Mouse (Mus musculus) stomach, embryonic 16.5 days (tissue): ENCODE measurements around the gene Pcyt1a. TPM values are rescaled to one million over a fixed set of nuclear protein-coding genes. Genes with fewer than 3 reads are reported as not detected.

Source experiments
- ATAC-seq: fragments of 200-750 bp; cut with Nextera tagmentation; 2 replicates; pipeline ENCODE4 v1.8.0; 2017; ENCODE audit warnings: moderate number of reproducible peaks, moderate TSS enrichment; ENCODE audit not compliant: insufficient read depth, low FRiP score
- H3K27ac ChIP-seq: fragments of 300-500 bp; sonication (generic); 2 replicates; pipeline ENCODE4 v1.5.1; 2014; ENCODE audit warnings: low read length
- H3K27me3 ChIP-seq: fragments of 300-500 bp; sonication (generic); 2 replicates; pipeline ENCODE4 v1.6.1; 2014; ENCODE audit warnings: low read length, control low read depth, mixed read lengths; ENCODE audit not compliant: control insufficient read depth, insufficient read depth
- H3K36me3 ChIP-seq: fragments of 300-500 bp; sonication (generic); 2 replicates; pipeline ENCODE4 v1.6.1; 2014; ENCODE audit warnings: low read length; ENCODE audit not compliant: control insufficient read depth, insufficient read depth
- H3K4me1 ChIP-seq: fragments of 300-500 bp; sonication (generic); 2 replicates; pipeline ENCODE4 v1.6.1; 2014; ENCODE audit warnings: low read length, control low read depth, mixed read lengths; ENCODE audit not compliant: control insufficient read depth, insufficient read depth
- H3K4me2 ChIP-seq: fragments of 300-500 bp; sonication (generic); 2 replicates; pipeline ENCODE4 v1.6.1; 2014; ENCODE audit warnings: low read depth, low read length, mixed read lengths
- H3K4me3 ChIP-seq: fragments of 300-500 bp; sonication (generic); replicated peaks from 2 replicates; pipeline ENCODE4 v1.5.1; 2014; ENCODE audit warnings: mild to moderate bottlenecking, low read length
- H3K9ac ChIP-seq: fragments of 300-500 bp; sonication (generic); 2 replicates; pipeline ENCODE4 v1.6.1; 2014; ENCODE audit warnings: low read length
- H3K9me3 ChIP-seq: fragments of 300-500 bp; sonication (generic); replicated peaks from 2 replicates; pipeline ENCODE4 v1.6.1; 2016; ENCODE audit warnings: low read length, control low read depth; ENCODE audit not compliant: control insufficient read depth
- WGBS: fragments of 180-500 bp; shearing (Covaris S2); extraction: QIAGEN DNeasy Blood & Tissue Kit; methylation state at CpG from one replicate; pipeline ENCODE4 v1.1.7; 2014; 5-methylcytosine and 5-hydroxymethylcytosine counted together
- polyA plus RNA-seq: library from polyadenylated mRNA; unstranded; fragments of >200 nt; fragmentation: Nextera tagmentation; extraction: Ambion mirVana; gene quantifications from 2 replicates; pipeline ENCODE4 v1.2.1, GENCODE M21; 2015

The Pcyt1a gene
- polyA plus RNA-seq, 1 experiment from 2014 or later, result 42.0 TPM

- H3K4me1 ChIP-seq, result 0 out of 2 replicates have a peak, but pooled peaks cover 6% of the 10 kb centered on the region
- no peak overlapping the region for H3K4me2 ChIP-seq
- no peak overlapping the region for H3K4me3 ChIP-seq
- no peaks in the 10 kb centered on the region for H3K9me3 ChIP-seq
- no peak for ATAC-seq
- WGBS, result 86% methylated on average over 1 of the region's 1 CpGs
- no peak overlapping the region for H3K9ac ChIP-seq
- no peaks in the 10 kb centered on the region for H3K36me3 ChIP-seq
- H3K27me3 ChIP-seq, result no peaks in the 10 kb centered on the region
- no peak overlapping the region for H3K27ac ChIP-seq
Measured at GRCm38 (mm10) chr16:32445558-32445957, 14.8 kb downstream of the Pcyt1a start.

- 0 out of 2 replicates have a peak, but pooled peaks cover 6% of the 10 kb centered on the region for H3K4me1 ChIP-seq
- H3K4me3 ChIP-seq, result no peak overlapping the region
- H3K36me3 ChIP-seq, result no peaks in the 10 kb centered on the region
- H3K9me3 ChIP-seq, result no peaks in the 10 kb centered on the region
- H3K27me3 ChIP-seq, result no peaks in the 10 kb centered on the region
- 65% methylated on average over 2 of the region's 2 CpGs for WGBS
- no peak overlapping the region for H3K9ac ChIP-seq
- H3K27ac ChIP-seq, result no peak overlapping the region
- ATAC-seq, result no peak
- no peak overlapping the region for H3K4me2 ChIP-seq
Measured at GRCm38 (mm10) chr16:32446563-32447138, 15.9 kb downstream of the Pcyt1a start.

- Histone ChIP-seq H3K4me1 (0 out of 2 replicates have a peak, but pooled peaks cover 6% of the 10 kb centered on the region), H3K9me3 (no peaks in the 10 kb centered on the region), H3K4me2 (no peak overlapping the region), H3K9ac (no peak overlapping the region), H3K4me3 (no peak overlapping the region), H3K27me3 (no peaks in the 10 kb centered on the region), H3K36me3 (no peaks in the 10 kb centered on the region), H3K27ac (peak overlapping the region; percentile 76)
- WGBS, result 68% methylated on average over 3 of the region's 3 CpGs
- peak; percentile 58; the same call in 1 of the 2 replicates for ATAC-seq
Measured at GRCm38 (mm10) chr16:32449665-32450064, 18.9 kb downstream of the Pcyt1a start.

- WGBS, result 91% methylated on average over 2 of the region's 2 CpGs
- H3K4me1 ChIP-seq, result 0 out of 2 replicates have a peak, but pooled peaks cover 6% of the 10 kb centered on the region
- no peaks in the 10 kb centered on the region for H3K9me3 ChIP-seq
- H3K9ac ChIP-seq, result no peak overlapping the region
- H3K27ac ChIP-seq, result peak overlapping the region; percentile 72; the same call in 1 of the 2 replicates
- H3K36me3 ChIP-seq, result no peaks in the 10 kb centered on the region
- no peak for ATAC-seq
- no peak overlapping the region for H3K4me2 ChIP-seq
- H3K27me3 ChIP-seq, result no peaks in the 10 kb centered on the region
- H3K4me3 ChIP-seq, result no peak overlapping the region
Measured at GRCm38 (mm10) chr16:32450133-32450532, 19.4 kb downstream of the Pcyt1a start.

- Histone ChIP-seq H3K4me3 (no peak overlapping the region), H3K4me1 (0 out of 2 replicates have a peak, but pooled peaks cover 6% of the 10 kb centered on the region), H3K9ac (no peak overlapping the region), H3K4me2 (no peak overlapping the region), H3K36me3 (no peaks in the 10 kb centered on the region), H3K27me3 (no peaks in the 10 kb centered on the region), H3K27ac (no peak overlapping the region), H3K9me3 (no peaks in the 10 kb centered on the region)
- 88% methylated on average over 8 of the region's 8 CpGs for WGBS
- ATAC-seq, result no peak
Measured at GRCm38 (mm10) chr16:32453102-32453501, 22.4 kb downstream of the Pcyt1a start.

- no peak overlapping the region for H3K4me3 ChIP-seq
- H3K27me3 ChIP-seq, result no peaks in the 10 kb centered on the region
- 90% methylated on average over 5 of the region's 5 CpGs for WGBS
- H3K9ac ChIP-seq, result no peak overlapping the region
- H3K9me3 ChIP-seq, result no peaks in the 10 kb centered on the region
- H3K27ac ChIP-seq, result no peak overlapping the region
- no peak overlapping the region for H3K4me2 ChIP-seq
- no peak for ATAC-seq
- no peaks in the 10 kb centered on the region for H3K4me1 ChIP-seq
- H3K36me3 ChIP-seq, result no peaks in the 10 kb centered on the region
Measured at GRCm38 (mm10) chr16:32454646-32455045, 23.9 kb downstream of the Pcyt1a start.

GRCm38 (mm10) chr16:32456086-32456485, 25.4 kb downstream of the Pcyt1a start:
- no peak overlapping the region for H3K9ac ChIP-seq
- H3K27ac ChIP-seq, result no peak overlapping the region
- ATAC-seq, result peak; percentile 56; the same call in 1 of the 2 replicates
- H3K4me2 ChIP-seq, result no peak overlapping the region
- no peaks in the 10 kb centered on the region for H3K27me3 ChIP-seq
- no peaks in the 10 kb centered on the region for H3K9me3 ChIP-seq
- H3K4me3 ChIP-seq, result no peak overlapping the region
- H3K36me3 ChIP-seq, result no peaks in the 10 kb centered on the region
- no peaks in the 10 kb centered on the region for H3K4me1 ChIP-seq

GRCm38 (mm10) chr16:32456761-32457160, 26.0 kb downstream of the Pcyt1a start:
- H3K4me3 ChIP-seq, result no peak overlapping the region
- H3K4me1 ChIP-seq, result no peaks in the 10 kb centered on the region
- H3K4me2 ChIP-seq, result no peak overlapping the region
- no peak overlapping the region for H3K27ac ChIP-seq
- H3K9me3 ChIP-seq, result no peaks in the 10 kb centered on the region
- no peaks in the 10 kb centered on the region for H3K36me3 ChIP-seq
- no peak overlapping the region for H3K9ac ChIP-seq
- ATAC-seq, result no peak
- H3K27me3 ChIP-seq, result no peaks in the 10 kb centered on the region
- 85% methylated on average over 1 of the region's 1 CpGs for WGBS

GRCm38 (mm10) chr16:32457589-32458386, 27.1 kb downstream of the Pcyt1a start:
- WGBS, result 58% methylated on average over 10 of the region's 10 CpGs
- Histone ChIP-seq H3K27ac (no peak overlapping the region), H3K4me2 (no peak overlapping the region), H3K4me3 (no peak overlapping the region), H3K9me3 (no peaks in the 10 kb centered on the region), H3K4me1 (no peaks in the 10 kb centered on the region; the same call in 1 of the 2 replicates), H3K36me3 (0 out of 2 replicates have a peak, but pooled peaks cover 1% of the 10 kb centered on the region), H3K9ac (no peak overlapping the region), H3K27me3 (no peaks in the 10 kb centered on the region)
- ATAC-seq, result no peak
